Mouse (Mus musculus): ENCODE measurements around the gene Gm21117. TPM values are rescaled to one million over a fixed set of nuclear protein-coding genes. Genes with fewer than 3 reads are reported as not detected.

Gene Gm21117
- polyA plus RNA-seq (2012; rRNA removed), result not detected in 2 replicates

DNA sequence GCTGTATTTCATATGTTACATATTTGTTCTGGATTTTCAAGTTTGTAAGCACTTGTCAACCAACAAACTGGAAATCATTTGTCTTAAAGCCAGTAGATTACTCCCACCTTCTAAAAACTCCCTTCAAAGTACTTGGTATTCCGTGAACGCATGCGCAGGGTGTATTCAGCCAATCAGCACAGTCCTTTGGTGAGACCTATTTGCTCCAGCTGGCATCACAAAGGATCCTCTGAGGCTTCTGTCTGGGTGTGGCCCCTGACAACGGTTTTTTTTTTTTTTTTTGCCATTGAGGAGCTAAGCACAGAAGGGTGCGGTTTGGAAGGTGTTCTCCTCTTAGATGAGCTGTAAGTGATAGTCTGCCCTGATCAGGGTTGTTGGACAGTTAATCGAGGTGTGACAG is at the start of gene Gm21117:
Gene Gm21117, plus strand, starts transcription at position 301 of the 400 bp plus-strand sequence.

